Mouse (Mus musculus) midbrain, embryonic 15.5 days (tissue): ENCODE measurements at regions not wholly inside any gene's neighbourhood (a gene's known extent, or its start where the extent isn't known, plus 50 kb on each side); places are given as distances from the start of the nearest gene placed in this dataset.

ENCODE experiments used
- ATAC-seq: fragments of 200-750 bp; cut with Nextera tagmentation; replicated peaks from 2 replicates; pipeline ENCODE4 v1.8.0; 2017; ENCODE audit warnings: moderate TSS enrichment
- H3K27ac ChIP-seq: fragments of 300-500 bp; sonication (generic); 2 replicates; pipeline ENCODE4 v1.5.1; 2015; ENCODE audit warnings: mild to moderate bottlenecking, inconsistent platforms
- H3K27me3 ChIP-seq: fragments of 300-500 bp; sonication (generic); replicated peaks from 2 replicates; pipeline ENCODE4 v1.6.1; 2015; ENCODE audit warnings: inconsistent platforms
- H3K36me3 ChIP-seq: fragments of 300-500 bp; sonication (generic); replicated peaks from 2 replicates; pipeline ENCODE4 v1.6.1; 2015; ENCODE audit warnings: inconsistent platforms
- H3K4me1 ChIP-seq: fragments of 300-500 bp; sonication (generic); 2 replicates; pipeline ENCODE4 v1.6.1; 2015; ENCODE audit warnings: inconsistent platforms
- H3K4me2 ChIP-seq: fragments of 300-500 bp; sonication (generic); 2 replicates; pipeline ENCODE4 v1.6.1; 2015; ENCODE audit warnings: inconsistent platforms, mild to moderate bottlenecking, moderate library complexity
- H3K4me3 ChIP-seq: fragments of 300-500 bp; sonication (generic); 2 replicates; pipeline ENCODE4 v1.5.1; 2015; ENCODE audit warnings: mild to moderate bottlenecking, inconsistent platforms
- H3K9ac ChIP-seq: fragments of 300-500 bp; sonication (generic); 2 replicates; pipeline ENCODE4 v1.6.1; 2015; ENCODE audit warnings: mild to moderate bottlenecking, inconsistent platforms
- H3K9me3 ChIP-seq: fragments of 300-500 bp; sonication (generic); 2 replicates; pipeline ENCODE4 v1.6.1; 2016; ENCODE audit warnings: inconsistent platforms
- WGBS: fragments of 180-500 bp; shearing (Covaris S2); methylation state at CpG from one replicate; pipeline ENCODE4 v1.1.7; 2015; ENCODE audit warnings: mixed read lengths; 5-methylcytosine and 5-hydroxymethylcytosine counted together

- no peaks in the 10 kb centered on the region for H3K27me3 ChIP-seq
- H3K9me3 ChIP-seq, result no peaks in the 10 kb centered on the region
- no peaks in the 10 kb centered on the region for H3K4me1 ChIP-seq
- H3K4me2 ChIP-seq, result no peak overlapping the region
- no peak overlapping the region for H3K27ac ChIP-seq
- WGBS, result 45% methylated on average over 2 of the region's 2 CpGs
- H3K9ac ChIP-seq, result no peak overlapping the region
- H3K36me3 ChIP-seq, result no peaks in the 10 kb centered on the region
- no peak overlapping the region for H3K4me3 ChIP-seq
- ATAC-seq, result no peak
Measured at GRCm38 (mm10) chr8:44343924-44344323, 591.3 kb upstream of the Fat1 start.

- Histone ChIP-seq H3K36me3 (no peaks in the 10 kb centered on the region), H3K4me2 (no peak overlapping the region), H3K27me3 (no peaks in the 10 kb centered on the region), H3K4me1 (no peaks in the 10 kb centered on the region), H3K4me3 (no peak overlapping the region), H3K9me3 (no peaks in the 10 kb centered on the region), H3K27ac (no peak overlapping the region), H3K9ac (no peak overlapping the region)
- 70% methylated on average over 1 of the region's 1 CpGs for WGBS
- no peak for ATAC-seq
Measured at GRCm38 (mm10) chr8:44347412-44347811, 587.8 kb upstream of the Fat1 start.

GRCm38 (mm10) chr8:44373987-44374386 lies 561.3 kb upstream of the Fat1 start:
- Histone ChIP-seq H3K27me3 (no peaks in the 10 kb centered on the region), H3K9me3 (no peaks in the 10 kb centered on the region), H3K4me2 (no peak overlapping the region), H3K27ac (no peak overlapping the region), H3K4me1 (peaks cover 6% of the 10 kb centered on the region; the same call in 1 of the 2 replicates), H3K36me3 (no peaks in the 10 kb centered on the region), H3K4me3 (no peak overlapping the region), H3K9ac (no peak overlapping the region)
- WGBS, result 24% methylated on average over 6 of the region's 6 CpGs
- ATAC-seq, result peak; percentile 33; the same call in 1 of the 2 replicates

GRCm38 (mm10) chr8:44377731-44378130 lies 557.5 kb upstream of the Fat1 start:
- Histone ChIP-seq H3K36me3 (no peaks in the 10 kb centered on the region), H3K4me2 (no peak overlapping the region), H3K27me3 (no peaks in the 10 kb centered on the region), H3K9me3 (no peaks in the 10 kb centered on the region), H3K4me1 (peaks cover 6% of the 10 kb centered on the region; the same call in 1 of the 2 replicates), H3K4me3 (no peak overlapping the region), H3K27ac (no peak overlapping the region), H3K9ac (no peak overlapping the region)
- WGBS, result 67% methylated on average over 3 of the region's 3 CpGs
- no peak for ATAC-seq

- H3K9ac ChIP-seq, result no peak overlapping the region
- no peak overlapping the region for H3K4me2 ChIP-seq
- no peaks in the 10 kb centered on the region for H3K4me1 ChIP-seq
- no peak for ATAC-seq
- H3K27ac ChIP-seq, result no peak overlapping the region
- H3K9me3 ChIP-seq, result peaks cover 10% of the 10 kb centered on the region; the same call in 1 of the 2 replicates
- H3K36me3 ChIP-seq, result no peaks in the 10 kb centered on the region
- 93% methylated on average over 6 of the region's 6 CpGs for WGBS
- H3K27me3 ChIP-seq, result no peaks in the 10 kb centered on the region
- no peak overlapping the region for H3K4me3 ChIP-seq
Measured at GRCm38 (mm10) chr8:44408462-44408861, 526.8 kb upstream of the Fat1 start.

GRCm38 (mm10) chr8:44410261-44410660 lies 525.0 kb upstream of the Fat1 start:
- Histone ChIP-seq H3K4me3 (no peak overlapping the region), H3K9me3 (0 out of 2 replicates have a peak, but pooled peaks cover under 1% of the 10 kb centered on the region), H3K27ac (no peak overlapping the region), H3K36me3 (no peaks in the 10 kb centered on the region), H3K4me2 (no peak overlapping the region), H3K4me1 (no peaks in the 10 kb centered on the region), H3K27me3 (no peaks in the 10 kb centered on the region), H3K9ac (no peak overlapping the region)
- ATAC-seq, result no peak
- 87% methylated on average over 3 of the region's 3 CpGs for WGBS

GRCm38 (mm10) chr8:44418003-44418402 lies 517.2 kb upstream of the Fat1 start:
- H3K4me1 ChIP-seq, result no peaks in the 10 kb centered on the region
- H3K27me3 ChIP-seq, result no peaks in the 10 kb centered on the region
- no peak overlapping the region for H3K4me2 ChIP-seq
- H3K4me3 ChIP-seq, result no peak overlapping the region
- ATAC-seq, result no peak
- H3K27ac ChIP-seq, result no peak overlapping the region
- 92% methylated on average over 8 of the region's 8 CpGs for WGBS
- no peaks in the 10 kb centered on the region for H3K9me3 ChIP-seq
- no peaks in the 10 kb centered on the region for H3K36me3 ChIP-seq
- H3K9ac ChIP-seq, result no peak overlapping the region

- H3K4me3 ChIP-seq, result no peak overlapping the region
- H3K27ac ChIP-seq, result no peak overlapping the region
- H3K9ac ChIP-seq, result no peak overlapping the region
- no peaks in the 10 kb centered on the region for H3K9me3 ChIP-seq
- no peaks in the 10 kb centered on the region for H3K4me1 ChIP-seq
- H3K36me3 ChIP-seq, result no peaks in the 10 kb centered on the region
- H3K4me2 ChIP-seq, result no peak overlapping the region
- ATAC-seq, result no peak
- WGBS, result 69% methylated on average over 3 of the region's 3 CpGs
- no peaks in the 10 kb centered on the region for H3K27me3 ChIP-seq
Measured at GRCm38 (mm10) chr8:44455433-44455832, 479.8 kb upstream of the Fat1 start.

- no peak for ATAC-seq
- Histone ChIP-seq H3K27me3 (no peaks in the 10 kb centered on the region), H3K4me2 (no peak overlapping the region), H3K9me3 (no peaks in the 10 kb centered on the region), H3K36me3 (no peaks in the 10 kb centered on the region), H3K9ac (no peak overlapping the region), H3K27ac (no peak overlapping the region), H3K4me3 (no peak overlapping the region), H3K4me1 (no peaks in the 10 kb centered on the region)
- WGBS, result 82% methylated on average over 7 of the region's 7 CpGs
Measured at GRCm38 (mm10) chr8:44456336-44456735, 478.9 kb upstream of the Fat1 start.

GRCm38 (mm10) chr8:44466409-44467078 lies 468.7 kb upstream of the Fat1 start:
- 56% methylated on average over 3 of the region's 3 CpGs for WGBS
- Histone ChIP-seq H3K27ac (no peak overlapping the region), H3K36me3 (no peaks in the 10 kb centered on the region), H3K27me3 (no peaks in the 10 kb centered on the region), H3K4me1 (no peaks in the 10 kb centered on the region), H3K4me2 (no peak overlapping the region), H3K9ac (no peak overlapping the region), H3K9me3 (no peaks in the 10 kb centered on the region), H3K4me3 (no peak overlapping the region)
- ATAC-seq, result no peak

- Histone ChIP-seq H3K9me3 (no peaks in the 10 kb centered on the region), H3K36me3 (no peaks in the 10 kb centered on the region), H3K9ac (no peak overlapping the region), H3K4me3 (no peak overlapping the region), H3K27ac (no peak overlapping the region), H3K4me2 (no peak overlapping the region), H3K4me1 (no peaks in the 10 kb centered on the region), H3K27me3 (no peaks in the 10 kb centered on the region)
- WGBS, result 87% methylated on average over 1 of the region's 1 CpGs
- ATAC-seq, result no peak
Measured at GRCm38 (mm10) chr8:44512876-44513275, 422.4 kb upstream of the Fat1 start.

- Histone ChIP-seq H3K9me3 (no peaks in the 10 kb centered on the region), H3K4me1 (no peaks in the 10 kb centered on the region), H3K9ac (no peak overlapping the region), H3K4me2 (no peak overlapping the region), H3K27me3 (no peaks in the 10 kb centered on the region), H3K36me3 (no peaks in the 10 kb centered on the region), H3K27ac (no peak overlapping the region), H3K4me3 (no peak overlapping the region)
- no peak for ATAC-seq
Measured at GRCm38 (mm10) chr8:44525915-44526314, 409.3 kb upstream of the Fat1 start.

- Histone ChIP-seq H3K36me3 (no peaks in the 10 kb centered on the region), H3K27me3 (no peaks in the 10 kb centered on the region), H3K4me3 (no peak overlapping the region), H3K9ac (no peak overlapping the region), H3K27ac (no peak overlapping the region), H3K9me3 (no peaks in the 10 kb centered on the region), H3K4me1 (no peaks in the 10 kb centered on the region), H3K4me2 (no peak overlapping the region)
- ATAC-seq, result no peak
- WGBS, result 70% methylated on average over 1 of the region's 1 CpGs
Measured at GRCm38 (mm10) chr8:44529696-44530095, 405.6 kb upstream of the Fat1 start.
